Mouse (Mus musculus) bone marrow macrophage, adult 2 months (primary cell): ENCODE results near the gene Snapc5. TPM values are rescaled to one million over a fixed set of nuclear protein-coding genes. Genes with fewer than 3 reads are reported as not detected.
"Not testable (repeated sequence)": the region's sequence is repeated elsewhere in the genome, so short reads cannot be mapped to it uniquely, and the experiment has no call there.

Experiments
- H3K27ac ChIP-seq: 2 replicates; pipeline ENCODE4 v1.5.1; 2012; ENCODE audit warnings: low read depth, low read length; ENCODE audit not compliant: insufficient read depth
- H3K4me1 ChIP-seq: 2 replicates; pipeline ENCODE4 v1.6.1; 2012; ENCODE audit warnings: low read length; ENCODE audit not compliant: control insufficient read depth, insufficient read depth
- H3K4me3 ChIP-seq: 2 replicates; pipeline ENCODE4 v1.5.1; 2012; ENCODE audit warnings: mild to moderate bottlenecking, low read length, moderate library complexity; ENCODE audit not compliant: insufficient read depth
- CTCF ChIP-seq: IDR thresholded peaks from 2 replicates; pipeline ENCODE4 v1.5.1; 2012; ENCODE audit warnings: low read depth, mild to moderate bottlenecking, low read length, moderate library complexity
- POLR2A ChIP-seq: IDR thresholded peaks from 2 replicates; pipeline ENCODE4 v1.6.1; 2012; ENCODE audit warnings: mild to moderate bottlenecking, low read depth, low read length, borderline replicate concordance
- polyA plus RNA-seq: library from polyadenylated mRNA; stranded (reverse); fragments of >200 nt; gene quantifications from 2 replicates; pipeline ENCODE4 v1.2.4, GENCODE M21; 2012; ENCODE audit not compliant: missing spikeins, insufficient read depth, insufficient read length

Snapc5 gene
- polyA plus RNA-seq, 1 experiment, result 53.5 TPM

- TF ChIP-seq CTCF (no peak), POLR2A (no peak)
- H3K4me1 ChIP-seq, result peaks cover 2% of the 10 kb centered on the region
- peak overlapping the region; percentile 43 for H3K27ac ChIP-seq
- peak overlapping the region; percentile 71 for H3K4me3 ChIP-seq
Measured at GRCm38 (mm10) chr9:64173666-64174220, 5.3 kb upstream of the Snapc5 start.

- no peak for TF ChIP-seq POLR2A
- no peak for TF ChIP-seq CTCF
- Histone ChIP-seq H3K27ac (no peak overlapping the region), H3K4me3 (peak overlapping the region; percentile 71), H3K4me1 (peaks cover 2% of the 10 kb centered on the region)
Measured at GRCm38 (mm10) chr9:64174341-64174740, 4.7 kb upstream of the Snapc5 start.

- peak overlapping the region; percentile 28; the same call in 1 of the 2 replicates for H3K27ac ChIP-seq
- peak overlapping the region; percentile 60 for H3K4me3 ChIP-seq
- no peak for TF ChIP-seq POLR2A
- no peak for TF ChIP-seq CTCF
- peaks cover 3% of the 10 kb centered on the region for H3K4me1 ChIP-seq
Measured at GRCm38 (mm10) chr9:64174766-64175165, 4.3 kb upstream of the Snapc5 start.

- Histone ChIP-seq H3K27ac (no peak overlapping the region), H3K4me1 (peaks cover 7% of the 10 kb centered on the region)
Measured at GRCm38 (mm10) chr9:64175378-64175777, 3.7 kb upstream of the Snapc5 start.

GRCm38 (mm10) chr9:64178610-64178973 lies 482 bp upstream of the Snapc5 start:
- Histone ChIP-seq H3K27ac (peak overlapping the region; percentile 36), H3K4me1 (peaks cover 5% of the 10 kb centered on the region; the same call in 1 of the 2 replicates), H3K4me3 (peak overlapping the region; percentile 88; the same call in 1 of the 2 replicates)
- TF ChIP-seq CTCF, result no peak
- TF ChIP-seq POLR2A, result no peak

More at GRCm38 (mm10) chr9:64175378-64175777, 3.7 kb upstream of the Snapc5 start:
- H3K4me3 ChIP-seq, result peak overlapping the region; percentile 60; the same call in 1 of the 2 replicates
- TF ChIP-seq CTCF (no peak), POLR2A (no peak)

GRCm38 (mm10) chr9:64183295-64183694 lies 4.2 kb downstream of the Snapc5 start:
- not testable (repeated sequence) for H3K4me1 ChIP-seq, H3K4me3 ChIP-seq, H3K27ac ChIP-seq

- TF ChIP-seq POLR2A (no peak), CTCF (no peak)
- Histone ChIP-seq H3K27ac (no peak overlapping the region), H3K4me1 (0 out of 2 replicates have a peak, but pooled peaks cover 5% of the 10 kb centered on the region), H3K4me3 (no peak overlapping the region)
Measured at GRCm38 (mm10) chr9:64184166-64184840, 5.2 kb downstream of the Snapc5 start.

- Histone ChIP-seq H3K27ac (no peak overlapping the region), H3K4me3 (no peak overlapping the region), H3K4me1 (peaks cover 7% of the 10 kb centered on the region)
- no peak for TF ChIP-seq CTCF
- no peak for TF ChIP-seq POLR2A
Measured at GRCm38 (mm10) chr9:64193879-64194278, 14.8 kb downstream of the Snapc5 start.

GRCm38 (mm10) chr9:64195554-64195953 lies 16.5 kb downstream of the Snapc5 start:
- no peak for TF ChIP-seq POLR2A
- H3K4me3 ChIP-seq, result no peak overlapping the region
- no peak overlapping the region for H3K27ac ChIP-seq

GRCm38 (mm10) chr9:64197524-64197923 lies 18.4 kb downstream of the Snapc5 start:
- Histone ChIP-seq H3K4me1 (peaks cover 12% of the 10 kb centered on the region), H3K4me3 (no peak overlapping the region), H3K27ac (no peak overlapping the region)
- TF ChIP-seq CTCF (no peak), POLR2A (no peak)

More at GRCm38 (mm10) chr9:64195554-64195953, 16.5 kb downstream of the Snapc5 start:
- peaks cover 7% of the 10 kb centered on the region for H3K4me1 ChIP-seq
